Mouse (Mus musculus) macrophage (primary cell): ENCODE data around the gene Acvr1. TPM values are rescaled to one million over a fixed set of nuclear protein-coding genes. Genes with fewer than 3 reads are reported as not detected.
A peak's percentile ranks its signal among the peaks of the same experiment; 100 is the strongest.

Experiments
- H3K27ac ChIP-seq: fragments of 350-480 bp; formaldehyde crosslinking; 2 replicates; pipeline ENCODE4 v1.9.0; 2021
- H3K36me3 ChIP-seq: fragments of 350-480 bp; formaldehyde crosslinking; 2 replicates; pipeline ENCODE4 v1.9.0; 2021; ENCODE audit errors: inconsistent target
- H3K4me3 ChIP-seq: fragments of 350-480 bp; formaldehyde crosslinking; 2 replicates; pipeline ENCODE4 v1.9.0; 2021; ENCODE audit errors: inconsistent target
- H3K79me2 ChIP-seq: fragments of 350-480 bp; formaldehyde crosslinking; 2 replicates; pipeline ENCODE4 v1.9.0; 2021; ENCODE audit errors: inconsistent target
- WGBS: methylation state at CpG from one replicate; pipeline ENCODE4 v1.1.7; 2026; ENCODE audit warnings: inconsistent platforms; ENCODE audit not compliant: missing documents; 5-methylcytosine and 5-hydroxymethylcytosine counted together
- polyA plus RNA-seq: library from polyadenylated mRNA; stranded (reverse); fragments of 250-400 nt; gene quantifications from 3 replicates; pipeline ENCODE4 v1.2.4, GENCODE M21; 2018; ENCODE audit warnings: inconsistent platforms
- total RNA-seq, 78 experiments: library from RNA; depleted of rRNA; stranded (reverse); fragments of 250-400 nt; gene quantifications; 1 replicate in 9 of 78; 2 replicates in 24 of 78; 3 replicates in 43 of 78; 4 replicates in 2 of 78; pipeline ENCODE4 v1.2.4; 2018; ENCODE audit warnings: inconsistent platforms in 56 of 78

Gene Acvr1
- 10 to 100 TPM in 10 of 26 experiments, 1 to 10 TPM in 16; 3.9 to 28.5 (median 9.1) TPM for total RNA-seq (2018; cell fraction: chromatin; rRNA removed)
- total RNA-seq (2018; cell fraction: cytosol; rRNA removed) = 10 to 100 TPM in 18 of 26 experiments, 1 to 10 TPM in 8; 7.3 to 14.6 (median 10.6) TPM
- 10 to 100 TPM in 25 of 26 experiments, 1 to 10 TPM in 1; 9.7 to 24.4 (median 14.9) TPM for total RNA-seq (2018; cell fraction: nucleus; rRNA removed)
- polyA plus RNA-seq = 7.9 to 12.7 TPM (median 10.7 TPM) in 3 replicates

- peaks cover 48% of the 10 kb centered on the region for H3K79me2 ChIP-seq
- peak within 1 kb of the TSS; percentile 39 for H3K27ac ChIP-seq
- H3K4me3 ChIP-seq = peak within 1 kb of the TSS; percentile 58
- H3K36me3 ChIP-seq = no peaks in the 10 kb centered on the region
- 1% methylated on average over 62 of the region's 80 CpGs for WGBS
These were observed at the start of gene Acvr1, which contains the start of gene Upp2 for GRCm38 (mm10) chr2:58567066-58567810. Gene Acvr1, minus strand, starts transcription at chr2:58567157. Gene Upp2, plus strand, starts transcription at chr2:58567298.

- no peaks in the 10 kb centered on the region for H3K36me3 ChIP-seq
- no peak overlapping the region for H3K27ac ChIP-seq
- H3K79me2 ChIP-seq = no peaks in the 10 kb centered on the region
- WGBS = 95% methylated on average over 5 of the region's 5 CpGs
- no peak overlapping the region for H3K4me3 ChIP-seq
These were observed 48.8 kb upstream of the Acvr1 start for GRCm38 (mm10) chr2:58615766-58616165.

GRCm38 (mm10) chr2:58614851-58615250 is 47.9 kb upstream of the Acvr1 start:
- Histone ChIP-seq H3K36me3 (no peaks in the 10 kb centered on the region), H3K4me3 (no peak overlapping the region), H3K79me2 (no peaks in the 10 kb centered on the region), H3K27ac (no peak overlapping the region)
- WGBS = 76% methylated on average over 2 of the region's 8 CpGs

- WGBS = 96% methylated on average over 3 of the region's 3 CpGs
These were observed 46.8 kb upstream of the Acvr1 start for GRCm38 (mm10) chr2:58613720-58614119.

GRCm38 (mm10) chr2:58604791-58605190 is 37.8 kb upstream of the Acvr1 start:
- Histone ChIP-seq H3K27ac (no peak overlapping the region), H3K36me3 (no peaks in the 10 kb centered on the region), H3K79me2 (no peaks in the 10 kb centered on the region), H3K4me3 (no peak overlapping the region)
- whole genome bisulfite sequencing = 88% methylated on average over 3 of the region's 3 CpGs

More at GRCm38 (mm10) chr2:58613720-58614119, 46.8 kb upstream of the Acvr1 start:
- no peak overlapping the region for H3K27ac ChIP-seq
- no peak overlapping the region for H3K4me3 ChIP-seq
- H3K36me3 ChIP-seq = no peaks in the 10 kb centered on the region
- no peaks in the 10 kb centered on the region for H3K79me2 ChIP-seq

- H3K36me3 ChIP-seq = no peaks in the 10 kb centered on the region
- 71% methylated on average over 3 of the region's 3 CpGs for WGBS
- H3K27ac ChIP-seq = no peak overlapping the region
- H3K79me2 ChIP-seq = no peaks in the 10 kb centered on the region
- no peak overlapping the region for H3K4me3 ChIP-seq
These were observed 36.4 kb upstream of the Acvr1 start for GRCm38 (mm10) chr2:58603379-58603778.

GRCm38 (mm10) chr2:58601382-58601781 is 34.4 kb upstream of the Acvr1 start:
- no peaks in the 10 kb centered on the region for H3K79me2 ChIP-seq
- H3K36me3 ChIP-seq = no peaks in the 10 kb centered on the region
- WGBS = 86% methylated on average over 4 of the region's 4 CpGs
- H3K27ac ChIP-seq = no peak overlapping the region
- H3K4me3 ChIP-seq = no peak overlapping the region

- H3K36me3 ChIP-seq = no peaks in the 10 kb centered on the region
- WGBS = 40% methylated on average over 6 of the region's 6 CpGs
- no peak overlapping the region for H3K27ac ChIP-seq
- H3K79me2 ChIP-seq = no peaks in the 10 kb centered on the region
- H3K4me3 ChIP-seq = no peak overlapping the region
These were observed 32.7 kb upstream of the Acvr1 start for GRCm38 (mm10) chr2:58599639-58600038.

- 96% methylated on average over 3 of the region's 3 CpGs for WGBS
These were observed 30.6 kb upstream of the Acvr1 start for GRCm38 (mm10) chr2:58597556-58597955.

GRCm38 (mm10) chr2:58596774-58597342 is 29.9 kb upstream of the Acvr1 start:
- Histone ChIP-seq H3K36me3 (no peaks in the 10 kb centered on the region), H3K27ac (no peak overlapping the region), H3K4me3 (no peak overlapping the region), H3K79me2 (no peaks in the 10 kb centered on the region)
- WGBS = 87% methylated on average over 17 of the region's 17 CpGs

More at GRCm38 (mm10) chr2:58597556-58597955, 30.6 kb upstream of the Acvr1 start:
- Histone ChIP-seq H3K27ac (no peak overlapping the region), H3K4me3 (no peak overlapping the region), H3K36me3 (no peaks in the 10 kb centered on the region), H3K79me2 (no peaks in the 10 kb centered on the region)

GRCm38 (mm10) chr2:58595350-58595749 is 28.4 kb upstream of the Acvr1 start:
- no peaks in the 10 kb centered on the region for H3K79me2 ChIP-seq
- no peak overlapping the region for H3K4me3 ChIP-seq
- H3K27ac ChIP-seq = no peak overlapping the region
- H3K36me3 ChIP-seq = no peaks in the 10 kb centered on the region
- WGBS = 62% methylated on average over 9 of the region's 9 CpGs

GRCm38 (mm10) chr2:58590055-58590454 is 23.1 kb upstream of the Acvr1 start:
- H3K79me2 ChIP-seq = no peaks in the 10 kb centered on the region
- 89% methylated on average over 1 of the region's 1 CpGs for WGBS
- H3K36me3 ChIP-seq = no peaks in the 10 kb centered on the region
- H3K4me3 ChIP-seq = no peak overlapping the region
- no peak overlapping the region for H3K27ac ChIP-seq

GRCm38 (mm10) chr2:58589637-58590036 is 22.7 kb upstream of the Acvr1 start:
- Histone ChIP-seq H3K79me2 (no peaks in the 10 kb centered on the region), H3K4me3 (no peak overlapping the region), H3K27ac (no peak overlapping the region), H3K36me3 (no peaks in the 10 kb centered on the region)
- 82% methylated on average over 4 of the region's 4 CpGs for WGBS

GRCm38 (mm10) chr2:58586311-58586710 is 19.4 kb upstream of the Acvr1 start:
- H3K4me3 ChIP-seq = no peak overlapping the region
- 87% methylated on average over 10 of the region's 10 CpGs for WGBS
- H3K36me3 ChIP-seq = no peaks in the 10 kb centered on the region
- H3K79me2 ChIP-seq = no peaks in the 10 kb centered on the region
- H3K27ac ChIP-seq = no peak overlapping the region

GRCm38 (mm10) chr2:58574167-58574566 is 7.2 kb upstream of the Acvr1 start:
- Histone ChIP-seq H3K36me3 (no peaks in the 10 kb centered on the region), H3K4me3 (no peak overlapping the region), H3K79me2 (no peaks in the 10 kb centered on the region), H3K27ac (no peak overlapping the region)
- WGBS = 84% methylated on average over 2 of the region's 2 CpGs
